Mouse (Mus musculus): ENCODE data around the gene Ccdc93. TPM values are rescaled to one million over a fixed set of nuclear protein-coding genes. Genes with fewer than 3 reads are reported as not detected.

The Ccdc93 gene
- polyA plus RNA-seq, 1 experiment from 2014 or later, result 6.8 TPM

DNA sequence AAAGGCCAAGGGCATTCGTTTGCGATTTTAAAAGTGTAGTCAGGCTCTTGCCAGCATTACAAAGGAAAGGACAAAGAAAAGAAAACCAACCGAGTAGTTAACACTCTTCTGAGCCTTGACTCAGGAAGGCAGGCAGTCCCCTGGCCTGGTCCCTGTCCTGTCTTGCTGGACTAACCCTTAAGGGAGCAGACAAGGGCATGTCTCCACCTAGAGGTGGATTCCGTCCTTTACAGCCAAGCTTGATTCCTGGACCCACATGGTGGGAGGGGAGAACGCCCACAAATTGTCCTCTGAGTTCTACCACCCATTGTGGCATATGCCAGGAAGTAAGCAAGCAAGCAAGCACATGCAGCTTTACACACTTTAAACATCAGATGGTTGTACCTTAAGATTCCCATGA, 59.4 kb downstream of the Ccdc93 start:
- no peaks in the 10 kb centered on the region for H3K9me3 ChIP-seq
- H3K4me1 ChIP-seq, result no peaks in the 10 kb centered on the region
- DNase-seq (ENCODE audit: low spot score), result no peak
- peaks cover 58% of the 10 kb centered on the region for H3K36me3 ChIP-seq
- H3K27ac ChIP-seq, result no peak overlapping the region
- no peak overlapping the region for H3K4me3 ChIP-seq
- H3K27me3 ChIP-seq (ENCODE audit: insufficient read depth, poor library complexity, severe bottlenecking), result no peaks in the 10 kb centered on the region
- WGBS, result 34% methylated on average over 5 of the region's 5 CpGs

GRCm38 (mm10) chr1:121497093-121497492, 66.2 kb downstream of the Ccdc93 start:
- H3K36me3 ChIP-seq, result peaks cover 88% of the 10 kb centered on the region
- no peaks in the 10 kb centered on the region for H3K4me1 ChIP-seq
- 89% methylated on average over 4 of the region's 4 CpGs for WGBS
- H3K27ac ChIP-seq, result no peak overlapping the region
- no peaks in the 10 kb centered on the region for H3K27me3 ChIP-seq (ENCODE audit: insufficient read depth, poor library complexity, severe bottlenecking)
- H3K9me3 ChIP-seq, result no peaks in the 10 kb centered on the region
- H3K4me3 ChIP-seq, result no peak overlapping the region
- DNase-seq (ENCODE audit: low spot score), result no peak

GRCm38 (mm10) chr1:121508729-121509128, 77.9 kb downstream of the Ccdc93 start:
- H3K27ac ChIP-seq, result no peak overlapping the region
- no peaks in the 10 kb centered on the region for H3K4me1 ChIP-seq
- H3K9me3 ChIP-seq, result no peaks in the 10 kb centered on the region
- DNase-seq (ENCODE audit: low spot score), result no peak
- WGBS, result 87% methylated on average over 2 of the region's 2 CpGs
- no peak overlapping the region for H3K4me3 ChIP-seq
- no peaks in the 10 kb centered on the region for H3K27me3 ChIP-seq (ENCODE audit: insufficient read depth, poor library complexity, severe bottlenecking)
- peaks cover 7% of the 10 kb centered on the region for H3K36me3 ChIP-seq

DNA sequence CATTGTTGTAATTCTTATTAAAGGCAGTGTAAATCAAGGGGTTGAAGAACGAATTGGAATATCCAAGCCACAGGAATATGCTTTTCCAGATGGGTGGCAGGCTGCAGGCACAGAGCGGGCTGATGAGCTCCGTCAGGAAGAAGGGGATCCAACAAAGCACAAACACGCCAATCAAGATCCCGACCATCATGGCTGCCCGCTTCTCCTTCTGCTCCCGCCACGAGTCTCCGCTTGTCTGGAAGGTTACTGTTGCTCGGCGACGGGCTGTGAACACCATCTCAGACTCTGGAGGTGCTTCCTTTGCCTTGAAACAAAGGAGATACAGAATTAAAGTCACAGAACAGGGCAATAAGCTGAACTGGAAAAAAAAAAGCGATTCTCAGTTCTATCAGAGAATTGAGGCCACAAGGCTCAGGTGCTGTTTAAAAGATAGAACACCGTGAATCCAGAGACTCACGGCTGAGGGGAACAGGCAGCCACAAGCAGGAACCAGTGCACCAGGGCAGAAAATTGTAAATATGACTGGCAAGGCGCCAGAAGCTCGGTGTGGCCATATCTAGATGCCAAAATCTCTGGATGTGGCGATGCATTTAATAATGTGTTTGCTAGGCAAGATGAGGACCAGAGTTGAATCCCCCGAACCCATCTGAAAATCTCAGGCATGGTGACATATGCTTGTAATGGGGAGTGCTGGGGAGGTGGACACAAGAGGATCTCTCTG, 79.7 kb downstream of the Ccdc93 start:
- WGBS, result 87% methylated on average over 19 of the region's 19 CpGs
- no peaks in the 10 kb centered on the region for H3K27me3 ChIP-seq (ENCODE audit: insufficient read depth, poor library complexity, severe bottlenecking)
- H3K4me3 ChIP-seq, result no peak overlapping the region
- H3K27ac ChIP-seq, result no peak overlapping the region
- H3K4me1 ChIP-seq, result no peaks in the 10 kb centered on the region
- H3K36me3 ChIP-seq, result peaks cover 4% of the 10 kb centered on the region; the same call in 1 of the 2 replicates
- DNase-seq (ENCODE audit: low spot score), result no peak
- H3K9me3 ChIP-seq, result no peaks in the 10 kb centered on the region

DNA sequence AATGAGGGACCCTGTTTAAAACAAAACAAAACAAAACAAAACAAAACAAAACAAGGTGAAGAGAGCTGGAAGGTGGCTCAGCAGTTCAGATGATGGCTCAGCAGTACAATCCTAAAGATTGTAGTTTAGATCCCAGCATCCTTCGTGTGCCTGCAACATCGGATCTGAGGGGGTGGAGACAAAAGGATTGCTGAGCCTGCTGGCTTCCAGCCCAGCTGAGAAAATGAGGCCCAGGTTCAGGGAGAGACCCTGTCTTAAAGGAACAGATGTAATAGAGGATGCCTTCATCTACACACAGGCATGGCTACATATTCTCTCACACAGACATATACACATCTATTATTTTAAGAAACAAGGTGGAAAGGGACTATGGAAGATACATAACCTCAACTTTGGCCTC, 80.3 kb downstream of the Ccdc93 start:
- Histone ChIP-seq H3K36me3 (peaks cover 4% of the 10 kb centered on the region; the same call in 1 of the 2 replicates), H3K9me3 (no peaks in the 10 kb centered on the region), H3K27ac (no peak overlapping the region), H3K27me3 (ENCODE audit: insufficient read depth, poor library complexity, severe bottlenecking) (no peaks in the 10 kb centered on the region), H3K4me1 (no peaks in the 10 kb centered on the region), H3K4me3 (no peak overlapping the region)
- DNase-seq (ENCODE audit: low spot score), result no peak
- WGBS, result 55% methylated on average over 2 of the region's 2 CpGs

GRCm38 (mm10) chr1:121511966-121512365, 81.1 kb downstream of the Ccdc93 start:
- Histone ChIP-seq H3K27me3 (ENCODE audit: insufficient read depth, poor library complexity, severe bottlenecking) (no peaks in the 10 kb centered on the region), H3K36me3 (peaks cover 4% of the 10 kb centered on the region; the same call in 1 of the 2 replicates), H3K27ac (no peak overlapping the region), H3K4me3 (no peak overlapping the region), H3K9me3 (no peaks in the 10 kb centered on the region), H3K4me1 (no peaks in the 10 kb centered on the region)
- no peak for DNase-seq (ENCODE audit: low spot score)
- 93% methylated on average over 2 of the region's 2 CpGs for WGBS

DNA sequence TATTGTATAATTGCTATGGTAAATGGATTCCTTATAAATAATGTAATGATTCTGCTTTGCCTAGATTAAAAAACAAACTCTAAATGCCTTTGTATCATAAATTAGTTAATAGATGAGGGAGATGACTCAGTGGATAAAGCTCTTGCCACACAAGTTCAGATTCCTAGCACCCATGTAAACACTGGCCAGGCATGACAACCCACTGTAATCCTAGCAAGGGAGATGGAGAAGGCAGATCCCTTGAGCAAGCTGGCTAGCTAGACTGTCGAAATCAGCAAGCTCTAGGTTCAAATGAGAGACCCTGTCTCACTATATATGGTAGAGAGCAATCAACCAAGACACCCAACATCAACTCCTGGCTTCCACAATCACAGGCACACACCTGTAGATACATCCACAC, 87.8 kb downstream of the Ccdc93 start:
- Histone ChIP-seq H3K4me3 (no peak overlapping the region), H3K27ac (no peak overlapping the region), H3K27me3 (ENCODE audit: insufficient read depth, poor library complexity, severe bottlenecking) (no peaks in the 10 kb centered on the region)

GRCm38 (mm10) chr1:121527061-121527460, 96.2 kb downstream of the Ccdc93 start:
- Histone ChIP-seq H3K9me3 (no peaks in the 10 kb centered on the region), H3K4me3 (peak overlapping the region; percentile 58), H3K4me1 (peaks cover 13% of the 10 kb centered on the region), H3K27ac (no peak overlapping the region), H3K36me3 (no peaks in the 10 kb centered on the region), H3K27me3 (ENCODE audit: insufficient read depth, poor library complexity, severe bottlenecking) (peaks cover 49% of the 10 kb centered on the region)
- WGBS, result 45% methylated on average over 17 of the region's 17 CpGs
- DNase-seq (ENCODE audit: low spot score), result no peak

More for the DNA sequence above, 87.8 kb downstream of the Ccdc93 start:
- H3K4me1 ChIP-seq, result no peaks in the 10 kb centered on the region
- no peaks in the 10 kb centered on the region for H3K36me3 ChIP-seq
- no peaks in the 10 kb centered on the region for H3K9me3 ChIP-seq
- no peak for DNase-seq (ENCODE audit: low spot score)
- 79% methylated on average over 1 of the region's 1 CpGs for WGBS

GRCm38 (mm10) chr1:121527600-121528398, 97.0 kb downstream of the Ccdc93 start:
- peaks cover 49% of the 10 kb centered on the region for H3K27me3 ChIP-seq (ENCODE audit: insufficient read depth, poor library complexity, severe bottlenecking)
- H3K4me3 ChIP-seq, result peak overlapping the region; percentile 58
- no peak overlapping the region for H3K27ac ChIP-seq
- no peaks in the 10 kb centered on the region for H3K36me3 ChIP-seq
- peaks cover 13% of the 10 kb centered on the region for H3K4me1 ChIP-seq
- no peaks in the 10 kb centered on the region for H3K9me3 ChIP-seq
- 10% methylated on average over 55 of the region's 55 CpGs for WGBS
- DNase-seq (ENCODE audit: low spot score), result peak; percentile 76

GRCm38 (mm10) chr1:121528399-121528720, 97.5 kb downstream of the Ccdc93 start, which contains the start of gene Htr5b:
TSS of gene Htr5b (minus strand) at chr1:121528465.
- 4% methylated on average over 11 of the region's 11 CpGs for WGBS
- H3K4me1 ChIP-seq, result peaks cover 13% of the 10 kb centered on the region
- H3K9me3 ChIP-seq, result no peaks in the 10 kb centered on the region
- peaks cover 49% of the 10 kb centered on the region for H3K27me3 ChIP-seq (ENCODE audit: insufficient read depth, poor library complexity, severe bottlenecking)
- H3K4me3 ChIP-seq, result peak within 1 kb of the TSS; percentile 58
- no peaks in the 10 kb centered on the region for H3K36me3 ChIP-seq
- H3K27ac ChIP-seq, result no peak within 1 kb of the TSS
- peak; percentile 79 for DNase-seq (ENCODE audit: low spot score)

DNA sequence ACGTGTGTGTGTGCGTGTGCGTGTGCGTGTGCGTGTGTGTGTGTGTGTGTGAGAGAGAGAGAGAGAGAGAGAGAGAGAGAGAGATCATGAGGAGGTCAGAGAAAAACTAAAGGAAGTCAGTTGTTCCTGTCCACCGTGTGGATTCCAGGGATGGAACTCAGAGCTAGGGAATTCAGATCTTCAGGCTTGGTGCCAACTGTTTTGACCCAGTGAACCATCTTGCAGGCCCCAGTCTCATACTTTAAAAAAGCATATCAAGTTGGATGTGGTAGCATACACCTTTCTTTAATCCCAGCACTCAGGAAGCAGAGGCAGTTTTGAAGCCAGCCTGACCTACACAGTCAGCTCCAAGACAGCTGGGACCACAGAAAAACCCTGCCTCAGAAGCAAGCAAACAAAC, 98.4 kb downstream of the Ccdc93 start:
- WGBS, result 85% methylated on average over 6 of the region's 6 CpGs

DNA sequence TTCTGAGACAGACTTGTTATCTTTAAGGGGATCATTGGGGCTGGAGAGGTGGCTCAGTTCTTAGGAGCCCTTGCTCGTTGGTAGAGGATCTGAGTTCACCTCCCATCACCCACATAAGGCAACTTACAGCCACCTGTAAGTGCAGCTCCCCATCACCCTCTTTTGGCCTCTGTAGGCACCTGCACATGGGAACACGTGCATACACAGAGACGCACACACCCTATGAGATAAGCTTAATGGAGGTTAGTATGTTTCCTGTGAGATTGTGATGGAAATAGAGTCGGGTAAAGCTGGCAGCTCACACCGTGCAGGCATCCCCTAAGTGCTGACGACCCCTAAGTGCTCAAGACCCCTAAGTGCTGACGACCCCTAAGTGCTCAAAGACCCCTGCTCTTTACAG, 100.6 kb downstream of the Ccdc93 start:
- no peak overlapping the region for H3K27ac ChIP-seq
- H3K4me1 ChIP-seq, result peaks cover 13% of the 10 kb centered on the region
- no peak for DNase-seq (ENCODE audit: low spot score)
- no peaks in the 10 kb centered on the region for H3K36me3 ChIP-seq
- H3K4me3 ChIP-seq, result no peak overlapping the region
- 40% methylated on average over 7 of the region's 7 CpGs for WGBS
- H3K9me3 ChIP-seq, result no peaks in the 10 kb centered on the region
- peaks cover 40% of the 10 kb centered on the region for H3K27me3 ChIP-seq (ENCODE audit: insufficient read depth, poor library complexity, severe bottlenecking)

More for the DNA sequence above, 98.4 kb downstream of the Ccdc93 start:
- Histone ChIP-seq H3K9me3 (no peaks in the 10 kb centered on the region), H3K4me3 (no peak overlapping the region), H3K27ac (no peak overlapping the region), H3K36me3 (no peaks in the 10 kb centered on the region), H3K4me1 (peaks cover 13% of the 10 kb centered on the region), H3K27me3 (ENCODE audit: insufficient read depth, poor library complexity, severe bottlenecking) (peaks cover 49% of the 10 kb centered on the region)
- no peak for DNase-seq (ENCODE audit: low spot score)

DNA sequence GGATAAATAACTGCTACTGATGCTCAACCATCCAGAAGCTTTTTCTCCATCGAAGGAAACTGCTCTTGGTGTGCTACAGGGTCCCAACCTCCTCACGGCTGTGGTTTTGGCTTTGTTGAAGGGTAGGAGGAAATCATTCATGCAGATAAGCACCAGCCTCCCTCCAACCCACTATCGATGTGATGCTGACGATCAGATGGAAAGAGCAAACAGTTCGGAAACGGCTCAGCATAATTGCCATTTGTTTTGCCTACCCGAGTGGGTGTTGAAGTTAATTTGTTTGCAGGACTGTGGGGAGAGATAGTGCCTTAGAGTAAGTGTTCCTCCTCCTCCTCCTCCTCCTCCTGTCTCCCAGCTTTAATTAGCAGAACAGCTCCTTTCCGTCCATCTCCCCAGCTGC, 109.5 kb downstream of the Ccdc93 start:
- WGBS, result 68% methylated on average over 8 of the region's 8 CpGs
- no peaks in the 10 kb centered on the region for H3K9me3 ChIP-seq
- H3K4me3 ChIP-seq, result no peak overlapping the region
- no peaks in the 10 kb centered on the region for H3K4me1 ChIP-seq
- no peaks in the 10 kb centered on the region for H3K27me3 ChIP-seq (ENCODE audit: insufficient read depth, poor library complexity, severe bottlenecking)
- no peak overlapping the region for H3K27ac ChIP-seq
- H3K36me3 ChIP-seq, result no peaks in the 10 kb centered on the region
- DNase-seq (ENCODE audit: low spot score), result no peak
